Mouse (Mus musculus) T-cell, adult 2 months (primary cell): ENCODE results near the gene Clcn7.

ENCODE experiments used
- DNase-seq: peaks from one replicate; pipeline ENCODE4 v3.0.0; 2022; ENCODE audit warnings: low spot score

The Clcn7 gene

DNA sequence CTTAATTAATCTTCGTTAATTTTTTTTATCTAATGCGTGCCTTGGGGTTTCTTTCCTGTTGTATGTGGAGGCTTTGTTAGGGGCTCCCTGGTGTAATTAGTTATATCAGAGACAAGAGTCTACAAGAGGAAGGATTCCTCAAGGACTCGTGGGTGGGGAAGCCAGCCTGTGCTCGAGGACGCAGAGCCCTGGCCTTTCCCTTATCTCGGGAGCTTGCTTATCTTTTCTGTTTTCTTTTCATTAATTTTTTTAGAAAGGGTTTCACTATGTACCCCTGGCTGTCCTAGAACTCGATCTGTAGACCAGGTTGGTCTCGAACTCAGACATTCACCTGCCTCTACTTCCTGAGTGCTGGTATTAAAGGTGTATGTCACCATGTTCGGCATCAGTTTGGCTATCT is 5.5 kb upstream of the Clcn7 start:
- DNase-seq: no peak

- no peak for DNase-seq
These were observed 3.1 kb upstream of the Clcn7 start for GRCm38 (mm10) chr17:25130060-25130459.

GRCm38 (mm10) chr17:25135622-25136021 is 2.4 kb downstream of the Clcn7 start:
- DNase-seq: no peak

GRCm38 (mm10) chr17:25138803-25139202 is 5.6 kb downstream of the Clcn7 start:
- DNase-seq: no peak

GRCm38 (mm10) chr17:25139960-25140359 is 6.8 kb downstream of the Clcn7 start:
- peak; percentile 12 for DNase-seq

DNA sequence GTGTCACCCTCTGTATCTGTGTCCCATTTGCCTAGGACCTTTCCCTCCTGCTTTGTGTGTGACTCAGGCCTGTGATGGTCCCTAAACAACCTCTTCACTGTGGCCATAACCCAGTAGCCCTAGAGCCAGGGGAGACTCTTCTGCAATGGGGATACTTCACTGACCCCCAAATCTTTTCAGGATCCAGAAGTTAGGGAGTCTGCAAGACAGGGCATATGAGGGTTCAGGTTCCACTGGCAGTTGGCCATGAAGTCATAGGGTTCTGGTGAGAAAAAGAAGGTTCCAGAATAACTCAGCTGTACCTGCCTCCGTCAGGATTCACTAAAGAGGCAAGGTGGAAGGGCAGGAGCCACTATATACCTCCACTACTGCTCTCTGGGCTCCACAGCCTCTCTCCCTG is 29.0 kb downstream of the Clcn7 start, which contains the start of gene Ccdc154:
Gene Ccdc154 (plus strand): TSS at position 301 of the 400 bp plus-strand sequence.
- no peak for DNase-seq

DNA sequence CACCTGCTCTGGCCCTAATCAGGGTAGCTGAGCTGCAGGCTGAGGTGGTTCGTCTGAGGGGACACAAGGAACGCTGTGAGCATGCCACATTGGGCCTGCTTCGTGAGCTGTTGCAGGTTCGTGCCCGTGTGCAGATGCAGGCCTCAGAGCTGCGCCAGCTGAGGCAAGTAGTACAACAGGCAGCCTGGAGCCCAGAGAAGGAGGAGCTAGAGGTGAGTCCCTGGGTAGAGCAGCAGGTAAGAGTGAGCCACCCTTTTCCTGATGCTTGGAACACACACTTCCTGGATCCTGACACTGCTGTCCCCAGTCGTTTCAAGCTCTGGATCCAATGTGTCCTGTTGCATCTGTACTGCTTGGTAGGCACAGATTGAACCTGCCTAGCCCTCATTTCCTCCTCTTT is 30.2 kb downstream of the Clcn7 start:
- no peak for DNase-seq

DNA sequence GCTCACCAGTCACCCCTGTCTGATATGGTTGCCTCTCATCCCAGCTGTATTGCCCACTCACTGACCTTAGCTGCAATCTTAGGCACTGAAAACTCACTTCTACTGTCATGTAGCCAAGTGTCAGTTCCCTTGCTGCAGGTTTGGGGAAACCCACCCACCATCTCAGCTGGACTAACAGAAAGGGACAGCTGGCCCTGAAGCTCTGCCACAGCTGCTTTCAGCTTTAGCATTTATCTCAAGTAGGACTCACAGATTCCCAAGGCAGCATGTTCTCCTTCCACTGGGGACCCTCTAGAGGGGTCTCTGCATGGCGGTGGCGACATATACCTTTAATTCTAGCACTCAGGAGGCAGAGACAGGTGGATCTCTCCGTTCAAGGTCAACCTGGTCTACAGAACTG is 31.6 kb downstream of the Clcn7 start:
- no peak for DNase-seq

- no peak for DNase-seq
These were observed 32.9 kb downstream of the Clcn7 start for GRCm38 (mm10) chr17:25165970-25166671.

- DNase-seq: no peak
These were observed 36.5 kb downstream of the Clcn7 start for GRCm38 (mm10) chr17:25169706-25170105.

DNA sequence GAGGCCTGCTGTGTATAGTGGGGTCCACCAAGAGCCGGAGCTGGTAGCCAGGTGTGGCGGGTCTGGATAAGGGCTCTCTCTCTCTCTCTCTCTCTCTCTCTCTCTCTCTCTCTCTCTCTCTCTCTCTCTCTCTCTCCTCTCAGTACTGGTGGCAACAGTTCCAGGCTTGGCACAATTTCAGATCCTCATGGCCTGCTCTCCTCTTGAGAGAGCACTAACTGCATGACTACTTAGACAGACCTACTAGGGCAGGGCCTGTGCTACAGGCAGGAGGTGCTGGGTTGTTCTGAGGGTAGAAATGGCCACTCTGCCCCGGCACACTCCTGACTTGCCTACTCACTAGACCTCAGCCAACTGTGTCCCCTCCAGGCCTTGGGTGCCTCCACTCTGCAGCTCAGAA is 39.4 kb downstream of the Clcn7 start:
- DNase-seq: no peak

DNA sequence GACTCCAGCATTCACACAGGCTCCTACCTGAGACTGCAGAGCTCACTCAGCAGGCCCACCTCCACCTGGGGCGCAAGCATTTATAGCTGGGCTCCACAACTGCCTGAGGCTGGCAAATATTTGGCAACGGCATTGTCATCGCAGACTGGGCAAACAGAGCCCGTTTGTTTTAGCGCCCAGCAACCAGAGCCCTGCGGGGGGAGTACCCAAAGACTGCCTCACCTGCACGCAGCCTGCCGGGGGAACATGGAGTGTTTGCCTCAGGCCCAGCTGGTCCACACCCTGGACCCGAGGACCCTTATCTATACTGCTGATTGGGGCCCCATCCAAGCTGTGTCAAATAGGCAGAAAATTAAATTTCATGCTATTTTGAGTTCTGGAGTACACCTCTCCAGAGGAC is 42.2 kb downstream of the Clcn7 start, which contains the start of gene Gm38655:
Gene Gm38655 (minus strand): TSS at position 61 of the 400 bp plus-strand sequence.
- DNase-seq: no peak

GRCm38 (mm10) chr17:25183232-25183631 is 50.0 kb downstream of the Clcn7 start:
- peak; percentile 15 for DNase-seq

- DNase-seq: peak; percentile 98
These were observed 51.0 kb downstream of the Clcn7 start, which contains the start of gene BC003965 for GRCm38 (mm10) chr17:25184129-25184691. Gene BC003965 (plus strand): TSS chr17:25184554.

DNA sequence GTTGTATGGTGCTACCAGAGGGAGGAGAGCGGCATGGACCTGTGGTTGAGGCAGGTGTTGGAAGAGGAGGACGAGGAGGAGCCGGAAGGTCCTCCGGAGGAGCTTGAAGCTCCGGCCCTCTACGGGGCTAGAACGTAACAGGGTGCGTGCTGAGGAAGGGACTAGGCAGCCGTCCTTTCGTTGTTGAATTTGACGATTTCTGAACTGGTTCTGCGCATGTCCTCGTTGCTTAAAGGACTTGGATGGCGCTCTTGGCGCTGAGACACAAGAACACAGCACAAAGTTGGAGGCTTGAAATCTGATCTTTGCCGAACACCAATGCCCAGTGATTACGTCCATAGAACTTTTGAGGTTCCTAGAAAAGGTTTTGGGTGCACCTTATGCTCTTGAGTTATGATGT is 51.8 kb downstream of the Clcn7 start:
- DNase-seq: no peak

GRCm38 (mm10) chr17:25187784-25188149 is 54.6 kb downstream of the Clcn7 start:
- DNase-seq: no peak

DNA sequence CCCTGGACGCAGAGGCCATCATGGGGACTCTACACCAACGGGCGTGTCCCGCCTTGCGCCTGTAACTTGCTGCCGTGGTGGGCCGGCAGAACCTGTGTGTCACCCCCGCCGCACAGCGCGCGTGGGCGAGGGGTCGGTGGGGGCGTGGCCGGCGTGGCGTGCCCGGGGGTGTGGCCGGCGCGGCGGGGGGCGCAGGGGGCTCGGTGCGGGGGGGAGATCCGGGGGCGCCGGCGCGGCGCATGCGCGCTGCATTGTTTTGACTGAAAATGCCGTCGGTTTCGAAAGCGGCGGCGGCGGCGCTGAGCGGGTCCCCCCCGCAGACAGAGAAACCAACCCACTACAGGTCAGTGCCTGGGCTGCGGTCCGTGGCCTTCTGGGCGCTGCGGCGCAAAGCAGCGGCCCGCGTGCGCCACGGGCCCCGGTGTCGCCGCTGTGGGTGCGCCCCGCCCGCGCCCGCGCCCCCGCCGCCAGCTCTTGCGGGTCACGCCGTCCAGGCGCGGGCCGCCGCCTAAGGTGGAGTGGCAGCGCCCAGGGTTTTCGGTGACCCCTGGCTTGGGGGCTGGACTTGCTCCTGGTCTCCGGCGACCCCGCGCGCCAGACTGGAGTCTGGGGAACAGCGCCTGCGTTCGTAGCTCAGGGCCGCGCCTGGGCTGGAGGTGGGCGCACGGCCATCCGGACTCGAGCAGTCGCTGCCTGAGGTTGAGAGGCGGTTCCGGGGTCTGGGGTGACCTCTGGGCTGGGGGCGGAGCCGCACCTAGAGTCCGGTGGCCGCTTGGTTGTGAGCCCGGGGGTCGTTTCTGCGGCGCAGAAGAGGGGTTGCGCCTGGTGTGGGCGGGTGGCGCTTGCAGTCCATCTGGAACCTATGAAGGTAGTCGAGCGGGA is 55.2 kb downstream of the Clcn7 start, which contains the start of gene Unkl:
Gene Unkl (plus strand): TSS at position 248 of the 882 bp plus-strand sequence.
- DNase-seq: peak; percentile 77

- no peak for DNase-seq
These were observed 55.9 kb downstream of the Clcn7 start for GRCm38 (mm10) chr17:25189091-25189490.

GRCm38 (mm10) chr17:25202401-25202800 is 69.2 kb downstream of the Clcn7 start:
- DNase-seq: no peak

GRCm38 (mm10) chr17:25210006-25210405 is 76.8 kb downstream of the Clcn7 start:
- DNase-seq: no peak

- DNase-seq: no peak
These were observed 77.7 kb downstream of the Clcn7 start for GRCm38 (mm10) chr17:25210680-25211466.

DNA sequence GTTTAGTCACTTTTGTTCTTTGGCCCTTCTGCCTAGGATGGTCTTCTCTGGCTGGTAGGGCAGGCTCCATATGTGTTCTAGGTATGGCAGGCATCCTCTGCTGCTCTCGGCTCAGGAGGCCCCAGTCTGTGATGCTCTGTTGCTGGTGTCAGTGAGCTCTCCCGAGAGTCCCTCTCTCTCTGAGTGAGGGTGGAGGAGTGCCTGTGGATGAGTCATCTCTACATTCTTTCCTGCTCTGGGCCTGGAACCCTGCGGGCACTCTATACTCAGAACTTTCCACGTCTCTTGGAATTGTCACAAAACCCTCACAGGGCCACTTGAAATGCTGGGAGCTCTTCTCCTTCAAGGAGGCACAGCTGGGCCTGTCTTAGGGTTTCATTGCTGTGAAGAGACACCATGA is 78.5 kb downstream of the Clcn7 start:
- DNase-seq: no peak
